Mouse (Mus musculus) lung, adult 2 months (tissue): ENCODE measurements around the gene Ablim1. TPM values are rescaled to one million over a fixed set of nuclear protein-coding genes. Genes with fewer than 3 reads are reported as not detected.

Experiments
- DNase-seq: peaks from one replicate; pipeline ENCODE4 v3.0.0; 2022
- H3K4me1 ChIP-seq: fragments of 200-500 bp; 2 replicates; pipeline ENCODE4 v1.6.1; 2011; ENCODE audit warnings: low read length; ENCODE audit not compliant: control insufficient read depth, insufficient read depth
- H3K4me3 ChIP-seq: fragments of 200-500 bp; replicated peaks from 2 replicates; pipeline ENCODE3; 2011; ENCODE audit warnings: low read depth, mild to moderate bottlenecking, control low read depth, low read length; ENCODE audit errors: extremely low read depth
- CTCF ChIP-seq: fragments of 200-500 bp; IDR thresholded peaks from 2 replicates; pipeline ENCODE4 v1.5.1; 2011; ENCODE audit warnings: mild to moderate bottlenecking, low read length, control low read depth; ENCODE audit not compliant: insufficient read depth
- POLR2A ChIP-seq: fragments of 200-500 bp; IDR thresholded peaks from 2 replicates; pipeline ENCODE4 v1.6.1; 2011; ENCODE audit warnings: low read depth, mild to moderate bottlenecking, control low read depth, low read length, borderline replicate concordance; ENCODE audit errors: extremely low read depth
- WGBS: fragments of 180-500 bp; shearing (Covaris S2); methylation state at CpG from one replicate; pipeline ENCODE4 v1.1.7; 2018; 5-methylcytosine and 5-hydroxymethylcytosine counted together
- polyA plus RNA-seq: library from polyadenylated mRNA; depleted of rRNA; stranded (reverse); fragments of >200 nt; gene quantifications from 2 replicates; pipeline ENCODE4 v1.2.3, GENCODE M21; 2012

The Ablim1 gene
- polyA plus RNA-seq, 1 experiment, result 71.3 TPM

GRCm38 (mm10) chr19:57352337-57352935 lies 37.7 kb upstream of the Ablim1 start:
- peaks cover 3% of the 10 kb centered on the region; the same call in 1 of the 2 replicates for H3K4me1 ChIP-seq
- H3K4me3 ChIP-seq, result no peak overlapping the region
- TF ChIP-seq POLR2A (no peak), CTCF (no peak)
- no peak for DNase-seq
- WGBS, result 72% methylated on average over 12 of the region's 12 CpGs

- no peak for TF ChIP-seq POLR2A
- no peak for TF ChIP-seq CTCF
- H3K4me3 ChIP-seq, result no peak overlapping the region
- no peak for DNase-seq
- H3K4me1 ChIP-seq, result no peaks in the 10 kb centered on the region
Observed at GRCm38 (mm10) chr19:57349096-57349495, 34.4 kb upstream of the Ablim1 start.

- Histone ChIP-seq H3K4me1 (no peaks in the 10 kb centered on the region; the same call in 1 of the 2 replicates), H3K4me3 (no peak overlapping the region)
- TF ChIP-seq POLR2A, result no peak
- TF ChIP-seq CTCF, result no peak
- 79% methylated on average over 1 of the region's 1 CpGs for WGBS
- no peak for DNase-seq
Observed at GRCm38 (mm10) chr19:57344678-57345077, 30.0 kb upstream of the Ablim1 start.

GRCm38 (mm10) chr19:57343860-57344259 lies 29.1 kb upstream of the Ablim1 start:
- WGBS, result 60% methylated on average over 5 of the region's 5 CpGs
- no peak overlapping the region for H3K4me3 ChIP-seq
- TF ChIP-seq POLR2A, result no peak
- TF ChIP-seq CTCF, result no peak
- no peaks in the 10 kb centered on the region; the same call in 1 of the 2 replicates for H3K4me1 ChIP-seq
- DNase-seq, result no peak

GRCm38 (mm10) chr19:57340900-57341742 lies 26.4 kb upstream of the Ablim1 start:
- 62% methylated on average over 8 of the region's 8 CpGs for WGBS
- Histone ChIP-seq H3K4me3 (no peak overlapping the region), H3K4me1 (no peaks in the 10 kb centered on the region; the same call in 1 of the 2 replicates)
- TF ChIP-seq CTCF, result no peak
- no peak for TF ChIP-seq POLR2A
- DNase-seq, result no peak

GRCm38 (mm10) chr19:57339281-57339864 lies 24.7 kb upstream of the Ablim1 start:
- WGBS, result 65% methylated on average over 13 of the region's 13 CpGs
- H3K4me3 ChIP-seq, result no peak overlapping the region
- no peak for DNase-seq
- no peak for TF ChIP-seq CTCF
- TF ChIP-seq POLR2A, result no peak
- no peaks in the 10 kb centered on the region; the same call in 1 of the 2 replicates for H3K4me1 ChIP-seq

- Histone ChIP-seq H3K4me3 (no peak overlapping the region), H3K4me1 (no peaks in the 10 kb centered on the region)
- WGBS, result 77% methylated on average over 8 of the region's 8 CpGs
- TF ChIP-seq POLR2A (no peak), CTCF (no peak)
- no peak for DNase-seq
Observed at GRCm38 (mm10) chr19:57335135-57335534, 20.4 kb upstream of the Ablim1 start.

GRCm38 (mm10) chr19:57333356-57333755 lies 18.6 kb upstream of the Ablim1 start:
- H3K4me3 ChIP-seq, result no peak overlapping the region
- H3K4me1 ChIP-seq, result no peaks in the 10 kb centered on the region
- WGBS, result 88% methylated on average over 4 of the region's 4 CpGs
- DNase-seq, result no peak
- TF ChIP-seq POLR2A (no peak), CTCF (no peak)

- WGBS, result 82% methylated on average over 6 of the region's 6 CpGs
- H3K4me1 ChIP-seq, result no peaks in the 10 kb centered on the region
- no peak for DNase-seq
- TF ChIP-seq POLR2A (no peak), CTCF (no peak)
- H3K4me3 ChIP-seq, result no peak overlapping the region
Observed at GRCm38 (mm10) chr19:57331237-57331636, 16.5 kb upstream of the Ablim1 start.
